Mouse (Mus musculus): ENCODE measurements at regions not wholly inside any gene's neighbourhood (a gene's known extent, or its start where the extent isn't known, plus 50 kb on each side); places are given as distances from the start of the nearest gene placed in this dataset.
"Not testable (repeated sequence)": the region's sequence is repeated elsewhere in the genome, so short reads cannot be mapped to it uniquely, and the experiment has no call there.

- DNase-seq: no peak
- H3K4me1 ChIP-seq (ENCODE audit: control insufficient read depth, insufficient read depth, low read length): no peaks in the 10 kb centered on the region
- no peak overlapping the region for H3K4me3 ChIP-seq (replicated peaks; ENCODE audit: extremely low read depth, low read depth, low read length)
- 64% methylated on average over 3 of the region's 3 CpGs for WGBS
- TF ChIP-seq CTCF (IDR thresholded peaks at IDR 0.05; ENCODE audit: insufficient read depth, low read length) (no peak), POLR2A (IDR thresholded peaks at IDR 0.05; ENCODE audit: borderline replicate concordance, extremely low read depth, low read depth, low read length) (no peak)
These were observed 926.8 kb downstream of the Gm9195 start for GRCm38 (mm10) chr14:71564816-71565215.

GRCm38 (mm10) chr14:71561906-71562305 is 929.7 kb downstream of the Gm9195 start:
- no peak for DNase-seq
- 72% methylated on average over 4 of the region's 4 CpGs for WGBS
- no peak overlapping the region for H3K4me3 ChIP-seq (replicated peaks; ENCODE audit: extremely low read depth, low read depth, low read length)
- TF ChIP-seq CTCF (IDR thresholded peaks at IDR 0.05; ENCODE audit: insufficient read depth, low read length): no peak
- TF ChIP-seq POLR2A (IDR thresholded peaks at IDR 0.05; ENCODE audit: borderline replicate concordance, extremely low read depth, low read depth, low read length): no peak
- no peaks in the 10 kb centered on the region for H3K4me1 ChIP-seq (ENCODE audit: control insufficient read depth, insufficient read depth, low read length)

GRCm38 (mm10) chr14:71554324-71554723 is 937.3 kb downstream of the Gm9195 start:
- not testable (repeated sequence) for H3K4me1 ChIP-seq (ENCODE audit: control insufficient read depth, insufficient read depth, low read length); DNase-seq; H3K4me3 ChIP-seq (replicated peaks; ENCODE audit: extremely low read depth, low read depth, low read length)
- 99% methylated on average over 2 of the region's 3 CpGs for WGBS

- no peak for TF ChIP-seq POLR2A (IDR thresholded peaks at IDR 0.05; ENCODE audit: borderline replicate concordance, extremely low read depth, low read depth, low read length)
- no peak for TF ChIP-seq CTCF (IDR thresholded peaks at IDR 0.05; ENCODE audit: insufficient read depth, low read length)
- Histone ChIP-seq H3K4me3 (replicated peaks; ENCODE audit: extremely low read depth, low read depth, low read length) (no peak overlapping the region), H3K4me1 (ENCODE audit: control insufficient read depth, insufficient read depth, low read length) (no peaks in the 10 kb centered on the region)
- DNase-seq: no peak
- 77% methylated on average over 3 of the region's 3 CpGs for WGBS
These were observed 943.9 kb upstream of the Fam160b2 start for GRCm38 (mm10) chr14:71543580-71543979.

- Histone ChIP-seq H3K4me1 (ENCODE audit: control insufficient read depth, insufficient read depth, low read length) (no peaks in the 10 kb centered on the region), H3K4me3 (replicated peaks; ENCODE audit: extremely low read depth, low read depth, low read length) (no peak overlapping the region)
- WGBS: 25% methylated on average over 11 of the region's 11 CpGs
- TF ChIP-seq CTCF (IDR thresholded peaks at IDR 0.05; ENCODE audit: insufficient read depth, low read length) (no peak), POLR2A (IDR thresholded peaks at IDR 0.05; ENCODE audit: borderline replicate concordance, extremely low read depth, low read depth, low read length) (no peak)
- no peak for DNase-seq
These were observed 932.5 kb upstream of the Fam160b2 start for GRCm38 (mm10) chr14:71532074-71532659.

- 55% methylated on average over 2 of the region's 2 CpGs for WGBS
- TF ChIP-seq POLR2A (IDR thresholded peaks at IDR 0.05; ENCODE audit: borderline replicate concordance, extremely low read depth, low read depth, low read length): no peak
- no peak for TF ChIP-seq CTCF (IDR thresholded peaks at IDR 0.05; ENCODE audit: insufficient read depth, low read length)
These were observed 931.7 kb upstream of the Fam160b2 start for GRCm38 (mm10) chr14:71531298-71531697.

GRCm38 (mm10) chr14:71530421-71530820 is 930.8 kb upstream of the Fam160b2 start:
- no peak overlapping the region for H3K4me3 ChIP-seq (replicated peaks; ENCODE audit: extremely low read depth, low read depth, low read length)
- no peak for DNase-seq
- no peaks in the 10 kb centered on the region for H3K4me1 ChIP-seq (ENCODE audit: control insufficient read depth, insufficient read depth, low read length)
- TF ChIP-seq CTCF (IDR thresholded peaks at IDR 0.05; ENCODE audit: insufficient read depth, low read length) (no peak), POLR2A (IDR thresholded peaks at IDR 0.05; ENCODE audit: borderline replicate concordance, extremely low read depth, low read depth, low read length) (no peak)
- WGBS: 51% methylated on average over 6 of the region's 6 CpGs

More at GRCm38 (mm10) chr14:71531298-71531697, 931.7 kb upstream of the Fam160b2 start:
- H3K4me3 ChIP-seq (replicated peaks; ENCODE audit: extremely low read depth, low read depth, low read length): no peak overlapping the region
- no peak for DNase-seq
- H3K4me1 ChIP-seq (ENCODE audit: control insufficient read depth, insufficient read depth, low read length): no peaks in the 10 kb centered on the region

- 53% methylated on average over 2 of the region's 2 CpGs for WGBS
- TF ChIP-seq POLR2A (IDR thresholded peaks at IDR 0.05; ENCODE audit: borderline replicate concordance, extremely low read depth, low read depth, low read length): no peak
- TF ChIP-seq CTCF (IDR thresholded peaks at IDR 0.05; ENCODE audit: insufficient read depth, low read length): no peak
- no peak for DNase-seq
- H3K4me1 ChIP-seq (ENCODE audit: control insufficient read depth, insufficient read depth, low read length): no peaks in the 10 kb centered on the region
- H3K4me3 ChIP-seq (replicated peaks; ENCODE audit: extremely low read depth, low read depth, low read length): no peak overlapping the region
These were observed 918.9 kb upstream of the Fam160b2 start for GRCm38 (mm10) chr14:71518541-71518940.

- no peak for DNase-seq
- no peak for TF ChIP-seq POLR2A (IDR thresholded peaks at IDR 0.05; ENCODE audit: borderline replicate concordance, extremely low read depth, low read depth, low read length)
- no peak for TF ChIP-seq CTCF (IDR thresholded peaks at IDR 0.05; ENCODE audit: insufficient read depth, low read length)
- Histone ChIP-seq H3K4me1 (ENCODE audit: control insufficient read depth, insufficient read depth, low read length) (no peaks in the 10 kb centered on the region), H3K4me3 (replicated peaks; ENCODE audit: extremely low read depth, low read depth, low read length) (no peak overlapping the region)
- WGBS: 68% methylated on average over 1 of the region's 1 CpGs
These were observed 901.2 kb upstream of the Fam160b2 start for GRCm38 (mm10) chr14:71500851-71501250.

GRCm38 (mm10) chr14:71491201-71491600 is 891.6 kb upstream of the Fam160b2 start:
- H3K4me3 ChIP-seq (replicated peaks; ENCODE audit: extremely low read depth, low read depth, low read length): no peak overlapping the region
- DNase-seq: no peak
- 69% methylated on average over 7 of the region's 7 CpGs for WGBS
- TF ChIP-seq CTCF (IDR thresholded peaks at IDR 0.05; ENCODE audit: insufficient read depth, low read length) (no peak), POLR2A (IDR thresholded peaks at IDR 0.05; ENCODE audit: borderline replicate concordance, extremely low read depth, low read depth, low read length) (no peak)
- H3K4me1 ChIP-seq (ENCODE audit: control insufficient read depth, insufficient read depth, low read length): no peaks in the 10 kb centered on the region
